Mouse (Mus musculus): Measurements from ENCODE around the gene Gng7.

The Gng7 gene

GRCm38 (mm10) chr10:80929299-80930226 lies 85.2 kb downstream of the Gng7 start, which contains the start of gene Gadd45b:
Gadd45b (plus strand) TSS chr10:80930073.
- peak; percentile 93 for DNase-seq (ENCODE audit: low spot score)

DNA sequence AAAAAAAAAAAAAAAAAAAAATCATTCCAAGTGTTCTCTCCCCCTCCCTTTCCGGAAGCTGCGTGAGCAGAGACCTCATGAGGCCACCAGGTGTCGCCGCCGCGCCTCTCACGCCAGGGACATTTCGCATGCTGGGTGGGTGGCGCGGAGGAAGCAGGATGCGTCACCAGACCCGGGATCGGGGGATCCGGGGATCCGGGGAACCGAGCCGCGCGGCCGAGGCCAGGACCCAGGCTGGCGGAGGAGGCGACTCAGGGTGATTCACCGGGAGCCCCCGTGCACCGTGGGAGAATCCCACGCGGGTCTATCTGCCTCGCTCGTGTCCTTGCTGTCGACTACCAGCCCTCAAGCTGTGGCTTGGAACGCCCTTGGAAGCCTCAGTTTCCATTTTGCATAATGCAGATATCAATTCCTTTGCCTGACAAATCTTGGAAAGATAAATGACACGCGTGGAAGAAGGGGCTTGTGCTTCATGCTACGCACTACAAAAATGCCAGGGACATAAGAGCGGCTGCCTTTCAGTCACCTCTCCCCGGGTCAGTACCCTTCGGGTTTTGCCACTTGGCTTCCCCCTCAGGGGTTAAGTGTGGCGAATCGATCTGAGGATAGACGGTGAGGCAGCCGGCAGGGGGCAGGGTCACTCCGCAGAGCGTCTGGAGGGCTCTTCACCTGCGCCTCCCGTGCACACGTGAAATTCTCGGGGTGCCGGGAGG lies 86.0 kb downstream of the Gng7 start:
- DNase-seq (ENCODE audit: low spot score): peak; percentile 79

DNA sequence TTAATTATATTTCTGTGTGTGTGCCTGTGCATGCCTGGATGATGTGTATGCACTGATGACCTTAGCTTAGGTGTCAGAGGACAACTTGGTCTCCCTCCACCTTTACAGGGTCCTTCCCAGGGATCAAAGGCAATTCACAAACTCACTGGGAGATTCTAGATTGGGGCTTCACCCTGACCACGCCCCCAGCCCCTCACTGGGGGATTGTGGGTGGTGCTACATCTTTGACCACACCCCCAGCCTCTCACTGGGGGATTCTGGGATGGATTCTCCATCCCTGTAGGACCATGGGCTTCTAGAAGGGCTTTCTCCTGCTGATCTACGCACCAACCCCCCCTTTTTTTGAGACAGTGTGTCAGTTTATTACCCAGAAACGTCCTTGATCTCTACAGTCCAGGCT lies 89.3 kb downstream of the Gng7 start:
- no peak for DNase-seq (ENCODE audit: low spot score)

DNA sequence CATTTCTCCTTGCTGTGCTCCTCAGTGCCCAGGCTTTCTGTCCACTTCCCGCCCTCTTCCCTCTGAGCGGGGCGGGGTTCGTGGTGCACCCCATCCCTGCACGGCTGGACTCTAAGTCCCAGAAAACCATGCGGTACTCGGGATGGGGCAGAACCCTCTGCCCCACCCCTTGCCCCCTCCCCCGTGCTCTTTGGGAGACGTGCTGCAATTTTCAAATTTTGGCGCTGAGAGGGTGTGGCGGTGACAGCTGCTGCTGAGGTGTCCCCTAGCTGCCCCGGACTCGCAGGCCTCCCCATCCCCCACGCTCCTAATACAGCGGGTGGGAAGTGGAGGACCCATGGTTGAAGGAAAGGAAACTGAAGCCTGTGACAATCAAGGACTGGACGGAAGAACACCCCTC lies 92.8 kb downstream of the Gng7 start:
- no peak for DNase-seq (ENCODE audit: low spot score)

DNA sequence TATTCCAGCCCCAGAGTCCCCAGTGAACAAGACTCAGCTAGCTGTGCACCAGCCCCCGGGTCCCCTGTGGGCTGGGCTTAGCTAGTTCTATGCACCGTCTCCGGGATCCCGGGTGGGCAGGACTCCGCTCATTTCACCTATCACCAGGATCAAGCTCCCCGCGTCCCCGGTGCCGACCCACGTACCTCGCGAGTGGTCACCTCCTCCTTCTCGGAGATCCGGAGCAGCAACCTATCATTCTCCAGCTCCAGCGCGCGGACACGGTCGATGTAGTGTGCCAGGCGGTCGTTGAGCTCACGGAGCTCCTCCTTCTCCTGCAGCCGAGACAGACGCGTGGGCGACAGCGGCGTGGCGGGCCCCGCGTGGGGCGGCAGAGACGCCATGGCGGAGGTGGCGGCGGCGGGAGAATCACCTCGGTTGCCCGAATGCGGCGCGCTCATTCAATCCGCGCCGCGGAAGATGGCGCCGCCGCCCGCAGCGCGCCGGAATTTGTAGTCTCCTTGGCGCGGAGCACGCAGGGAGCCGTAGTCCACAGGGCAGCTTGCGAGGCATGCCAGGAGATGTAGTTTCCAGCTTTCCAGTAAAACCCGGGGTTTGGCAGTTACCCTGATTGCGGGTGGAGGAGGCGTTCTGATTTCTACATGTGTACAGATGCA lies 96.8 kb downstream of the Gng7 start, which contains the start of gene Lmnb2:
TSS of gene Lmnb2 (minus strand) at position 467 of the 656 bp plus-strand sequence.
- DNase-seq (ENCODE audit: low spot score): no peak

DNA sequence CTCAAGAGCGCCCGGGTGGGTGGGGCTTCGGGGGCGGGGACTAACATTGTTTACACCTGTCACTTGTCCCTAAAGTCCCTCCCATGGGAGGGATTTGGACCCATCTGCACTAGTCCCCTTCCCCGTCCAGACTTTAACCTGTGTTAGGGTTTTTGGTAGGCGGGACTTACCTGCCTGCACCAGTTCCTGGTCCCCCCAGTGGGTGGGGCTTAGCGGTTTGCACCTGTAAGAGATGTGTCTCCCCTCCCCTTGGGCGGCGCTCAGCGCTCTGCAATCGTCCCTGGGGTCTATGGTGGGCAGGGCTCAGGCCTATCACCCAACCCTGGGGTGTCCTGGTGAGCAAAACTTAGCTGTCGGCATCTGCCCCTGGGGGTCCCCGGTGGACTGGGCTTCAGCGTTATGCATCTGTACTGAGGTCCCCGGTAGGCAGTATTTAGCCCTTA lies 97.4 kb downstream of the Gng7 start:
- no peak for DNase-seq (ENCODE audit: low spot score)

GRCm38 (mm10) chr10:80915736-80916135 lies 99.0 kb downstream of the Gng7 start:
- DNase-seq (ENCODE audit: low spot score): no peak

DNA sequence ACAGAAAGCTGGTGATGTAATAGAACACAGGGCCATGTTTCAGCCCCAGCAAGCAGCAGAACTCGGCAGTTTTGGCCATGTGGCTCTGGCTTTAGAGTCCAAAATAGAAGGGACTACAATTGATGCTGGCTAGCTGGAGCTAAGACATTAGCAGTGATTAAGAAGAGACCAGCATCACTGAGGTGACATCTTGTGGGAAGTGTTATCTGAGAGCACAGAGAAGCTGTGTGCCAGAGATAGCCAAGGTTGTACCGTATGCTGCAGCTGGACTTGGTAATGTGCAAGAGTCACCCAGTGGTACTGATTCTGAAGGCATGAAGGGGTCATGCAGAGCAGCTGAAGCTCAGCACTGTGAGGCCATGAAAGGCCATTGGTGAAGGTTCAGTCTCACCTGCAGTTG lies 99.5 kb downstream of the Gng7 start:
- no peak for DNase-seq (ENCODE audit: low spot score)

DNA sequence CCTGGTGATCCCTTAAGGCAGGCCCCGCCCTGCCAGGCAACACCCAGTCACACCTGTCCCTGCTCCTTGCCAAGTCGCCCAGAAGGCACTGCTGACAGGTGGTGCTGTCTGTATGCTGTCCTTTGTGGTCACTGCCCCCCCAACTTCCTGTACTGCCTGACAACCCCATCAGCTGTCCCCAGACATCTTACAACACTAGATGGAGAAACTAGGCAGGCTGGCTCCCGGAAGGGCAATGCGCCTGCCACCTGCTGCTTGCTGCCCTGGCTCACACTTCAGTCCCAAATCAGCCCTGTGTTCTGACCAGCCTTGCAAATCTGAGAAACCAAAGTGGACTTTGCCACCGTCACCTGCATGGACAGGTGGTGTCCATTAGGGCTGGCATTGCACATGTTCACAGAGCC lies 100.5 kb downstream of the Gng7 start:
- no peak for DNase-seq (ENCODE audit: low spot score)

DNA sequence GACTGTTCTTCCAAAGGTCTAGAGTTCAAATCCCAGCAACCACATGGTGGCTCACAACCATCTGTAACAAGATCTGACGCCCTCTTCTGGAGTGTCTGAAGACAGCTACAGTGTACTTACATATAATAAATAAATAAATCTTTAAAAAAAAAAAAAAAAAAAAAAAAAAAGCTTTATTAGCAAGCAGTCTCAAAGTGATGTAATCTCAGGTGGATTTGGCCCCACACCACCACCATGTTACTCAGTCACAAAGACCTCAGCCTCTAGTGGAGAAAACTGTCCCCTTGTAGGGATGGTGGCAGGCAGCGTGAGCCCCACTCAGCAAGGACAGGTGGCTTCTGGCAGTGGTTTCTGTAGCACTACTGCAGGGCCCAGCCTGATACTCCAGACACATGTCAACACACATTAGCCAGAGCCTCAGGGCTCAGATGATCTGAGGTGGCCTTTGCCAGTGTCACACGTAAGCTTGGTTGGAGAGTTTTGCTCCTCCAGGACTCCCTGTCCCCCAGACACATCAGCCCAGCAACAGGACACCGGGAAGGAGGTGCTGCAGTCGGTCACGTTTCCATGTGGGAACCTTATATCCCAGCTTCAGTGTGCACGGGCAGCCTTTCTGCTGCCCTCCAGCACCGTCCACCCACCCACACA lies 101.3 kb downstream of the Gng7 start:
- DNase-seq (ENCODE audit: low spot score): no peak

- no peak for DNase-seq (ENCODE audit: low spot score)
Observed at GRCm38 (mm10) chr10:80911891-80912290, 102.9 kb downstream of the Gng7 start.

- no peak for DNase-seq (ENCODE audit: low spot score)
Observed at GRCm38 (mm10) chr10:80911354-80911753, 103.4 kb downstream of the Gng7 start.

DNA sequence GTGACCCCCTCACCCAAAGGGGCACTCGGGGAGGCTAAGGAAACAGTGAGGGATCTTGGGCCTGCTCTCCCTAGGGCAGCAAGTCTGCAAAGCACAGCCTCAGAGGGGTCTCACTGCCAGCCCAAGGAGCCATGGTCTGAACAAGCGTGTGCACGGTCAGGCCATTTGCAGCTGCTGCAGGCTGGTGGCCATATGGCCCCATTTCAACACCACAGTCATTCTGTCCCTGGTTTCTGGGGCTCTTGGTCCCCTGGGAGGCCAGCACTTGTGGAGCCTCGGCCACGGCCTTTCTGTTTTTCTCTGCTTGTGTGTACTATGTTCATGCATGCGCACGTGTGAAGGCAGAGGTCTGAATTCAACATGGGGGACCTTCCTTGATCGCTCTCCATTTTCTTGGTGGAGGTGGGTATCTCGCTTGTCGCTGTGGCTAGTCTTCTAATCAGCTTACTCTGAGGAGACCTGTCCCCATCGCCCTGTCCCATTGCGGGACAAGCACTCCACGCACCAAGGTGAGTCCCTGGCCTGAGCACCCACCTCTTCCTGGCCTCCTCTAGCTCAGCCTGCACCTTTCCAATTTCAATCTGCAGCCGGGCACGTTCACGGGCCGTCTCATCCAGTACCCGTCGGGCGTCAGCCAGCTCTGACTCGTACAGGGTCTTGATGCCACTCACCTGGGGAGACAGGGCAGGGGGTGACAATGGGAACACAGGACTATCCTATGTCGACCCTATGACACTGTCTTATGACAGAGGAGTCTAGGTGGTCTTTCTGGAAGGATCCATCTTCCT lies 105.2 kb downstream of the Gng7 start:
- no peak for DNase-seq (ENCODE audit: low spot score)

GRCm38 (mm10) chr10:80904709-80905108 lies 110.0 kb downstream of the Gng7 start:
- no peak for DNase-seq (ENCODE audit: low spot score)

DNA sequence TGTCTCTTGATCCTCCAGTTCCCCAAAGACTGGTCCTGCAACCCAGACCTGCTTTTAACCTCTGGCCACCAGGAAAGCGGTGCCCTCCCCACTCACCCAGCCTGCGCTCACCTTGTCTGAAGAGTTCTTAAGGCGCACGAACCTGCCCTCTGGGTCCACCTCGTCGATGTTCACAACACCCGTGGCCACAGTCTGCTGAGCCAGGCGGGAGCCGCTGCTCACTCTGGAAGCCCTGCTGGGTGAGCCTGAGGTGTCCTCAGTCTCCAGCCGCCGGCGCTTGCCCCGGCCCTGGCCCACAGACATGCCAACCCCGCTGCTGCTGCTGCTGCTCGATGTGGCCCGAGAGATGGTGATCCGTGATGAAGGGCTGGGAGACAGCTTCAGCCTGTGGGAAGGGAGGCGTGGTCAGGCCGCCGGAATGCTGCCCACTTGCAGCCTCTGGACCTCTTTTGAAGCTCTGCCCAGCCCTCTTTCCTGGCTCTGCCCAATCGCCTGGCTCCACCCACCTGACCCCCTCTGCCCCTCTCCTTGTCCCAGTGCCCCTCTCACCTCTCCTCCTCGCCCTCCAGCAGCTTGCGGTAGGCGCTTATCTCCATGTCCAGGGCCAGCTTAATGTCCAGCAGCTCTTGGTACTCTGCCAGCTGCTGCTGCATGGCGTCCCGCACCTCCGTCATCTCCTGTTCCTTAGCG lies 110.6 kb downstream of the Gng7 start:
- DNase-seq (ENCODE audit: low spot score): no peak

DNA sequence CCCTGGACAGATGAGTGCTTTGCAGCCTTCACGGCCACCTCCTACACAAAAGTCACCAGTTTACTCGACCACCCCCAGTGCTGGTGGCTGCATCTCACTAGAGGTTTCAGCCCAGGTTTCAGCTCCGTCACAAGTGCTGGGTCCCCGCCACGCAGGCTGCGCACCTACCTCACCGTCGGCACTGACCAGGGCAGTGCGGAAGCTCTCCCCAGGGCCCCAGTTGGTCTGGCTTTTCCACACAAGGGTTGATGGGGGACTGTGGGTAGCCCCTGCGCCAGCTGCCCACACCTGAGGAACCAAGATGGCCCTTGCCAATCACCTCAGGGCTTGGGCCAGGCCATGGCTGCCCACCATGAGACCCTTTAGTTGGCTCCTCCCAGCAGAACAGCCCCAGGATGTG lies 111.5 kb downstream of the Gng7 start:
- no peak for DNase-seq (ENCODE audit: low spot score)

- no peak for DNase-seq (ENCODE audit: low spot score)
Observed at GRCm38 (mm10) chr10:80902273-80902940, 112.3 kb downstream of the Gng7 start.

- no peak for DNase-seq (ENCODE audit: low spot score)
Observed at GRCm38 (mm10) chr10:80901409-80902272, 113.1 kb downstream of the Gng7 start.

Measured in layer of hippocampus, adult 9-10 months (tissue).